Mouse (Mus musculus) ES-Bruce4 (cell line): ENCODE measurements around the gene Slc5a3.

ENCODE experiments used
- CTCF ChIP-seq: IDR thresholded peaks from one replicate; pipeline ENCODE4 v1.8.1; 2011; ENCODE audit warnings: low read depth, low read length
- EP300 ChIP-seq: IDR thresholded peaks from 2 replicates; pipeline ENCODE4 v1.6.1; 2011; ENCODE audit warnings: low read depth, low read length; ENCODE audit not compliant: insufficient read depth

DNA sequence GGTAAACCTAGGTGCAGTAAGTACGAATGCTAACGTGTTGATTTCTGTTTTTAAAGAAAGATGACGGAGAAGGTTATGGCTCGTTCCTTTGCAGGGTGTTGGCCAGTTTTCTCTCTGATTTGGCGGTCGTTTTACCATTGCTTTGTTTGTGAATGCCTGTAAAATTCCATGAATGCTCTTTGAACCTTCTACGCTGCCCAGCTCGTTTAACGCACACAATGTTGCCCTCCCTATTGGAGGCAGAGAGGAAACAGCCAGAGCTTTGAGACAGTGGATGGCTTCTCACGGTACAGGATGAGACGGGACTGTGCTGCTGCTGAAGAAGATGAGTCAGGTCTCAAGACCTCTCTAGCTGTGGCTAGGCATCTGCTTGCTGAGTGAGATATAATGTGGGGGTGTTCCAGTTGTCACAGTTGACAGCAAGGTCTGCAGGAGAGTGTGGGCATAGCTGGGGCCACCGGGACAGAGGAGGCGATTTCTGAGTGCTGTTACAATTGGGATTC, 60.9 kb downstream of the Slc5a3 start:
- TF ChIP-seq CTCF (no peak), EP300 (no peak)
